Mouse (Mus musculus) adrenal gland, adult 2 months (tissue): Measurements from ENCODE around the gene Sergef. TPM values are rescaled to one million over a fixed set of nuclear protein-coding genes. Genes with fewer than 3 reads are reported as not detected.
A peak's percentile ranks its signal among the peaks of the same experiment; 100 is the strongest.

Source experiments
- DNase-seq: peaks from one replicate; pipeline ENCODE4 v3.0.0; 2021
- polyA plus RNA-seq: library from polyadenylated mRNA; depleted of rRNA; stranded (reverse); fragments of >200 nt; gene quantifications from 2 replicates; pipeline ENCODE4 v1.2.3, GENCODE M21; 2012
- total RNA-seq, 2 experiments: library from RNA; stranded (reverse); gene quantifications; 2 replicates each; pipeline ENCODE4 v1.2.3; 2021

Gene Sergef
- total and polyA plus RNA-seq, 3 experiments: 17.4 to 28.4 (median 18.4) TPM

DNA sequence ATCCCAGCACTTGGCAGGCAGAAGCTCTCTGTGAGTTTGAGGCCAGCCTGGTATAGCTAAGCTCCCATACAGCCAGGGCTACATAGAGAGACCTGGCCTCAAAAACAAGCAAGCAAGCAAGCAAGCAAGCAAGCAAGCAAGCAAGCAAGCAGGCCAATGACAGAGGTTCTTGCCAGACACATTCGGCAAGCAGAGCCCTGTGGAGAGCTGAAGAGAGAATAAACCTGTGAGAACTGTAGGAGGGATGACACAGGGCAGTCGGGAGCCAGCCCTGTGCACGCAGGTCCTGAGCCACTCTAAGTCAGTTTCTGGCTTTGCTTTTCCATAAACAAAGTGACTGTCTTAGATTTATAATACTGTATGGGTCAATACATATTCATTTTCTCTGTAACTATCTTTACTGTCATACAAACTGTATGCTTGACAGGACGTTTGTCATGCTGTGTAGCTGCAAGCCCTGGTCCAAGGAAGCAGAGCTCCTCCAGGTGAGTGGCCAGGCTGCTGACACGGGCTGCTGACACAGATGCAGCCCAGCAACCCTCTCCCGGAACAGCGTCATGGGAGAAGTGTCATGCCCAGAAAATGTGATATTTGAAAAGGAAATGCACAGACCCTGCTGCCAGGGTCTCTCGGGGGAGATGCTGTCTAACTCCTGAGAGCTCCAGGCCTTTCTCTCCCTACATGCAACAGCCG lies 192.0 kb downstream of the Sergef start:
- DNase-seq: no peak

DNA sequence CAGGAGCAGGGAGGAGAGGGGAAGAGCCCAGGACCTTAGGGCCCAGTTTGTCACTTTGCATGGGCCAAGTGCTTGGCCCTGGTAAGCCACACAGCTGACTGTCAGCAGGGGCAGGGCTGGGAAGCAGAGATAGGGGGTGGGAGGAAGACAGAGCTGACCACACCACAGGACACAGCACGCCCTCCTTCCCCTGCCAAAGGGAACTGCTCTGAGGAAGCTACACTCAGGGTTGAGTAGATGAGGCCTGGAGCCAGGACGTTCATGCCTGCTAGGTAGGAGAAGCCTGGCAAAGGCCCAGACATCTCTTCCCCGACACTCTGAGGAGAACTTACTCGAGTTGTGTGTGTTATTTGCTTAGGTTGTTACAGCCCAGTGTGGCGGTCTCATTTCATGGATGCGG lies 193.7 kb downstream of the Sergef start:
- no peak for DNase-seq

DNA sequence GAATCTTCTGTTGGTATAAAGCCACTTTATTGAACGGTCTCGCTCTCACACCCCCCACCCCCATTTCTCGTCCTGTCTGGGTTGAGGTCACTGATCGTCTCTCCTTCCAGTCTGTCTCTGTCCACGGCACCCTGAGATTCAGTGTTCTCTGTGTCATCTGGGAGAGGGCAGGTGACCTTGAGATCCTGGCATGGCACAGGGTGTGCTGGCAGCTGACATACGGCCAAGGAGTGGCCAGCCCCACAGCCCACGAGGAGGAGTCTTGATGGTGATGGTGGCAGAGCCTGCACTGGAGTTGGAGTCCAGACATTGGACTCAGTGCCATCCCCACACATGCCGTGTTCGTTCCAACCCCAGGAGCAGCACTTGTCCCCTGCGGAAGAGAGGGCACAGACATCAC lies 196.4 kb downstream of the Sergef start:
- peak; percentile 62 for DNase-seq

DNA sequence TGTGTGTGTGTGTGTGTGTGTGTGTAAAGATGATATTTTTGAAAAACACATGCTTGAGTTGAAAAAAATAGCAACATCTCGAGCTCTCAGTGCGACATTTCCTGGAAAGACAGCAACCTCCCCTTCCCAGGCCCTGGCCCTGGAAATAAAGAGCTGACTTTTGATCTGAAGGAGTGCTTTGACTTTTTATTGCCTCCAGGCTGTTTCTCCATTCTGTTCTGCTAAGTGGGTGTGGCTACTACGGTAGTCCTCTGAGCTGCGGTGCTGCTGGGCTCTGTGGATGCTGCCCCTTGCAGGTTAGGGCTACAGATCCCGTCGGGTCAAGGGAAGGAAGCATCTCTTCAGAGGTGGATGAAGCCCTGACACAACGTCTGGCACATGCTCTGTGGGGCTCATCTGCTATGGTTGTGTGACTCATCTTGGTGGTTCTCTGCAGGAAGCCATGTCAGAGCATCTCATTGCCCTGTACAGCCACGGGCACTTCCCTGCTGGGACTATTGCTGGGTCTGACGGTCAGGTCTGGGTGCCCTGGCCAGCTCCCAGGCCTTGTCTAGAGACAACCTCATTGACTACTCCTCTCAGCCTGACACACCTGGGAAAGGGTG lies 201.0 kb downstream of the Sergef start:
- DNase-seq: no peak

DNA sequence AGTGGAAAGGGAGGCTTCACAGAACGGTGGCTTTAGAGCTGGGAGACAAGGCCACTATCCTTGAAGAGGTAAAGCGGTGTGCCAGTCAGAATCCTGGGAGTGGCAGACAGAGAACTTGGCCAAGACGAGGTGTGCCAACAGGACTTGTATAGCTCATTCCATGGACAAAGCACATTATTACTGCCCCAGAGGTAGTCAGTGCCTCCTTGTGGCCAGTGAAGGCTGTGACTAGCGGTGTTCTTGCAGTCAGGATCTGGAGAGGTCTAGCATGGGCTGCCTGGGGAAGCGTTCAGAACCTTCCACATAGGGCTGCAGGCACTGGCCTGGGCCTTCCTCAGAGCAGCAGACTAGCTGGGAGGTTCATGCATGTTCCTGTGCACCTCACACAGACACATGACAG lies 203.8 kb downstream of the Sergef start:
- DNase-seq: no peak

DNA sequence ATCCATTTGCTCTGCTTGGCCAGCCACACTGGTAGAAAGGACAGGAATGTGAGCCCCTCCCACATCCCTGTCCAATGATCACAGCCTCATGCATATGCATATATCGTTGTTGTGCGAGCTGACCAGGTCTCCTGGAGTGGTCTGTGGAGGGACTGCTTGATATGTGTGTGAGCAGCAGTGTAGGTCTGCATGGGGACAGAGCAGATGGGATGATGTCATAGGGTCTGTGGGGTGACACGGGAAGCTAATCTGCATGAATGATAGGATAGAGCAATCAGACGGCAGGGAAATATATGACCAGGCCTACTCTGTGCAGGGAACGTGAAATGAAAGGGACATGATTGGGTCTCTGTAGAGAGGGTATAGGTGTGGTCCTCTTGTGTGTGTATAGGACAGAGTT lies 205.7 kb downstream of the Sergef start:
- no peak for DNase-seq

DNA sequence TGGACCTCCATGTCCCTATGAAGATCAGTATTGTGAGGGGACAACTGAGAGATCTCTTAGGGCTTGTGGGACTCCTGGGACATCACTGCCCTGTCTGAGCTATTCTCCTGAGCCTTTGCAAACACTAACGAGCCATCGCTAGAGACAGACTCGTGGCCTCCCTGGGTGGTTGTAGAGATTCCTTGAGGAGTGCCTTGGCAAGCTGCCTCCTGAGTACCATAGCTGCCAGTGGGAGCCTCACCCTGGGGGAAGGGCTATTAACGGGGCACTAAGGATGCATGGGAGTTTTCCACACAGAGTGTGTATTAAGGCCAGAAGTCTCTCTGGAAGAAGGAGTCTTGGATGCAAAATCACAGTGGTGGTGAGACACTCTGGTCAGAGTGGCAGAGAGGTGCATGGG lies 214.6 kb downstream of the Sergef start:
- DNase-seq: no peak

DNA sequence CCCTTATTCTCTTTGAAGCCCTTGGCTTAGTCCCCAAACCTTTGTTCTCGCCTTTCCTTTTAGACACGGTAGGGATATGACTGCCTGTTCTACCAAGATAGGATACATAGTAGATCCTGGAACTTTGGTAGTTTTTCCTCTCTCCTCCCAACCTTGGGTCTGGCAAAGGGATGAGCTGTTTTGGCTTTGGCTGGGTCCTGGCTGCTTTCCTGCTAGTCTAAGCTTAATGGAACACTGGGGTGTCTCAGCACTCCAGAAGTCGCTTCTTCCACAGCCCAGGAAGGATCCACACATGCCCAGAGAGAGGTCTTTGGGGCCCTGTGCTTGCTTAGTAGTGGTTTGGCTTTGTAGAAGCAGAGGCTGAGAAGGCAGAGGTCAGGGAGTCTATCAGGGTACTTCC lies 215.7 kb downstream of the Sergef start:
- no peak for DNase-seq

DNA sequence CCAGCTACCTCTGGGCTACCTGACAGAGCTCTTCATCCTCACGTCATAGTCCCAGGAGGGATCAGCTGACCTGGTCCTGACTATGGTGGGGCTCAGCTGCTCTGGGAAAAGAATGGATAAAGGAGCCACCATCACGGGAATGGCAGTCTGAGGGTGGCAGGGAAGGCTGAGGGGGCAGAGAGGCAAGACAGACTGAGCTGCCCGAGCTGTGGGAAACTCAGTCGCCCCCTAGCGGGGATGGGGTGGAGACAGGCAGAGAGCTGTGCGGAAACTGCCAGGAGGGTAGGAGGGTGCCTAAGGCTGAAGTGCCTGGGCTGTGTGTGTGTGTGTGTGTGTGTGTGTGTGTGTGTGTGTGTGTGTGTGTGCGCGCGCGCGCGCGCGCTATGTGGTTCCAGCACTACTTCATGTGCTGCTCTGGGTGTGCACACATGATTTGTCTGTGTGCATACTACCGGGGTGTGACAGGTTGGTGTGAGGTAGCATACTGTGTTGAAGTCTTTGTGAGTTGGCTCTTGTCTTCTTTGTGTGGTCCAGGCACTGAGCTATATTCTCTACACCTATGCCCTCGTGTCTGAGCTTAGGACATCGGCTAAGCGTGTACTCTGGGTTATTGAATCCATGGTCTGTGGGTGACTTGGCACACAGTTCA lies 216.7 kb downstream of the Sergef start:
- DNase-seq: peak; percentile 54

DNA sequence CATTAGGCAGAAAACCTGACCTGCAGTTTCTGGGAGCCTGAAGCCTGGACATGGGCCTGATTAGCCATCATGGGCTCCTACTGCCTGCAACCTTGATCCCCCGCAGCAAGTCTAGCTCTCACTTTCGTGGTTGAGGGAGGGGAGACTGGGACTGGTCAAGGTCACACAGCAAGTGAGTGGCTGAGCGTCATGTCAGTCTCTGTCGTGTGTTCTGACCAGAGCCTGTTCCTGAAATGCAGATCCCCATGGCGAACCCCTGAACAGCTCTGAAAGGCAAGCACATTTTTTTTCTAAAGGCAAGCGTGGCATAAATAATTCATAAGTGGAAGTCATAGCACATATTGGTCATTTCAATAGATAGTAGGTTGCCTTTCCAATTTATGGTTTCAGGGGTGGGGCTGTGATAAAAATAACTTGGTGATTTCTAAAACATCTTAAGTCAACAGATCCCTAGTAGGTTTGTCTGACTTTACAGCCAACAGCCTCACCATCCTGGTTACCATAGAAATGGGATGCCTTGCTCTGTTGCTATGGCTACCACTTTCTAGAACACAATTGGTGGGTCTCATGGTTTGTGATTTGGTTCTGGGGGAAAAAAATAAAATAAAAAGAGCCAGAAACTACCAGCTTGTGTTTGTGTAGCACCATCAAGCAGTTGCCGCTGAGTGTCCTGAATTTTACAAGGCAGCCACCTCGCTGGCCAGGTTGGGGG lies 217.4 kb downstream of the Sergef start:
- no peak for DNase-seq

DNA sequence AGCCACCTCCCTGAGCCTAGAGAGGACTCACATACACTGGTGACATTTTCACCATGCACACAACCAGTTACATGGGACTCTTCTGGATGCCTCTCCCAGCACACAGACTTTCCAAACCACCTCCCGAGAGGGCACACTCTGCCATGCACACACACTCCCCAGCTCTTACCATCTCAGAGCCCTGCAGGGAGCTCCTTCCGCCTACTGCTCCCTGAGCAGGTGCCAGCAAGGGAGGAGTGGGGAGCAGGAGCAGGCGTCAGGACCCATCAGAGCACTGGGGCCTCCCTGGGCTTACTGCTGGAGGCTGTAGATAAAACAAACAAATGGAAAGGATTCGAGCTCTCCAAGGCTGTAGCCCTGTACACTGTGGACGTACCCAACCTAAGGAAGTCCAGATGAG lies 218.1 kb downstream of the Sergef start:
- DNase-seq: no peak

DNA sequence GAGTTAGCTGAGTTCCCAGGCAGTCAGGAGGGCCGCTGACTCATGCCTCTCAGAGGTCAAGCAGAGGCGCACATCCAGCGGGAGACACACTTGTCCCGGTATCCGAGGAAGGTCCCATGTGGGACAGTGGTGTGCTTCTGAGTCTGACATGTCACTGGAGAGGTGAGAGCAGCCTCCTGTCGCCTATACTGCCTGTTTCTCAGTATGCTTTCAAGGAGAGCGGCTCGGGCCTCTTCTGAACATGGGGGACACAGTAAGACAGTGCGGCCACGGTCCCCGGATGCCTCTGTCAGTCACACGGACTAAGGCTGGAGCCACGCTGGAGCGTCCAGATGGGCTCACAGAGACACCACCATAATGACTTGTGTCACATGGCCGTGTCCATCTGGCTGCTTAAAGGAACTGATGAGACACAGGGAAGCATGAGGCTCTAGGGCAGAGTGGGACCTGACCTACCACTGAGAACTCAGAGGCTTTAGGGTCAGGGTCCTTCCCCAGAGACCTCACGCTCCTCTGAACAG lies 221.4 kb downstream of the Sergef start:
- DNase-seq: no peak

DNA sequence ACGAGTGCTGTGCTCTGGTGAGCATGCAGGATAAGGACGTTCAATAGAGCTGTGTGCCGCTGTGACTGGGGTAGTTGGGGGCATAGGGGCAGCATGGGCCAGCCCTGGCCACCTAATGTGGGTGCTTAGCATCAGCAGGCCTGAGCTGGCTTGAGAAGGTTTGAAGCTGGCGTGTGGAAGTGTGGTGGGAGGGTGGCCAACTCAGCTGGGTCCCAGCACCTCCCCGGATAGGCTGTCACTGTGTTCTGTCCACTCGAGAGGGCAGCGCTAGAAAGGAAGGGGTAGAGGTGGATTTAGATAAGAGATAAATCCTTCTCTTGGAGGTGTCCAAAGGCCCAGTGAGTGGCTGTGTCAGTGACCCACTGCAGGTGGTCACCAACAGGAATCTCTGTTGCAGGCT lies 222.1 kb downstream of the Sergef start:
- DNase-seq: no peak

DNA sequence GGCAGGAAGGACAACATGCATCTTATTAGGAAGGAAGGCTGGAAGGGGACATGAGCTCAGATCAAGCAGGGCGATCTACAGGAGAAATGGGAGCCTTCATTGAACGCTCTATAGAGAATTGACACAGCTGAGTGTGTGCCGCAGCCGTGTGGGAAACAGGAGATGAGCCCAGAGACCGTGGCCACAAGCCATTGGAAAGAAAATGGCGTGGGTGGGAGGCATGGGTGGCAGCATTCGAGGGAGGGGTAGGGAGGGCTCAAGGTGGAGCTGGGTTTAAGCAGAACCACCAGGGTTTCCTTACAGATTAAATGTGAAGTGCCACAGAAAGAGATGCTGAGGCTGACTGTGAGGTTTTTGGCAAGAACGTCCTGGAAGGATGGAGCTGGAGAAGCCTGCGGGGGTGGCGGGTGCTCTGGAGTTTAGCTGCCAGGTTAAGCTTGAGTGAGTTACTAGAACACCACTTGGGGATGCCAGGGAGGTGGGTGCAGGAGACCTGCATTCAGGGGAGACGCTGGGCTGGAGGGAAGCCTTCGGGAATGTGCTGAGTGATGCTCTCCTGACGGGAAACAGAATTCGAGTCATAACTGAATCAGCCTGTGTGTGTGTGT lies 223.7 kb downstream of the Sergef start:
- DNase-seq: no peak

DNA sequence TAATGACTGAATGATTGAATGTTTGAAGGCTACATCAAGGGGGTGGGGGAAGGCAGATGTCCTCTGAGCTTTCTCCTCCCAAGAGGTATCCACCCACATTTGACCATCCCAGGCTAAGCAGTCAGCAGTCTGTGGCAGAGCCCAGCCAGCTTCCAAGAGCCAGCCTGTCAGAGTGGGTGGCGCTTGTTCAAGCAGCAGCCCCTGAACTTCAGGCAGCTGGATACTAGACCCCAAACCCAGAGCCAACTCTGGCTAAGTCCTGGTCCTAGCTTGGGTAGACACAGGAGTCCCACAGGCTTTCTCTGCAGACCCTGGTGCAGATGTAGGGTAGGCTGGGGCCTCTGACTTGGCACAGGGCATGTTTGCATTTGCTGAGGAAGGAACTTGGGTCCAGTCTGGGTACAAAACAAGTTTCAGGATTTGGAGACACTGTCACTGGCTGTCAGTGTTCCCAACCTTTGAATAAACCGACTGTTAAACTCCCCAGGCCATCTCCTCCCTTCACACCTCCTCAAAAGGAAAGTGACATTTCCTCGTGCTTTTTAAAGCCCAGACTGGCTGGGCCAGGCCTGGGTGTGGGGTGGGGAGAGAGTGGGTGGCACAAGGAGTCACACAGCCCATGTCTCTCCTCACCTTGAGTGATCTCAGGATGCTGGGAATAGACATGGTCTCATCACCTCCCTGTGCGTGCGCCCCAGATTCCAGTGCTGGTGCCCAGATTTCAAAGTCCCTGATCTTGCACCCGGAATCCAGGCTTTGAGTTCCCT lies 225.5 kb downstream of the Sergef start:
- no peak for DNase-seq

DNA sequence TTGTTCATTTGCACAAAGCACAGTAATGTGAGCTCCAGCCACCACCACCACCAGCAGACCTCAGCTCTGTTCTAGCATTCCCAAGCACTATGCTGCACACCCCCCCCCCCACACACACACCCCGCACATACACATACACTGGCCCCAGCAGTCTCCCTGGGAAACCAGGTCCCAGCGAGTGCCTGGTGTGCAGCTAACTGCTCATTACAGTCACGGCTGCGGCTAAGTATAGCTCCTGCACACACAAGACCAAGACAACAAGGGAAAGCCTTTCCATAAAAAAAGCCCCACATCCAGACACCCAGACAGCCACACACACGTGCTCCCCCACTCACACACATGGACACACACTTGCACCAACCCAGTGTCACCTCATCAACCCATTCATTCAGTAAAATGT lies 226.8 kb downstream of the Sergef start:
- no peak for DNase-seq

DNA sequence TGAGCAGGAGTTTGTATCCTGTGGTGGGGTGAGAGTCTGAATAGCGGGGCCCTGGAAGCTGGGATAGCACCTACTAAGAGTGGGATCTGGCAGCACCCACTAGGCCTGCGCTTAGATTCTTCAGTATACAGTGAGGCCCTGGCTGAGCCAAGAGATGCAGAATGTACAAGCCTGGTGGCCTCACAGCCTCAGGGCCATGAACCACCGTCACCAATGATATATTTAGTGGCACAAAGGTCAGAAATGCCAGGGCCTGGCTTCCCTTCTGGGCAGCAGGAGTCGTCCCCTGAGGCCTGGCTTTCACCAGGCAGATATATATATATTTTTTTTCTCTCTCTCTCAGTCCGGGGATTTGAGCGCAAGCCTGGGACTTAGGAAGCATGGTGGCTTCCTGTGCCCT lies 228.9 kb downstream of the Sergef start:
- DNase-seq: no peak

DNA sequence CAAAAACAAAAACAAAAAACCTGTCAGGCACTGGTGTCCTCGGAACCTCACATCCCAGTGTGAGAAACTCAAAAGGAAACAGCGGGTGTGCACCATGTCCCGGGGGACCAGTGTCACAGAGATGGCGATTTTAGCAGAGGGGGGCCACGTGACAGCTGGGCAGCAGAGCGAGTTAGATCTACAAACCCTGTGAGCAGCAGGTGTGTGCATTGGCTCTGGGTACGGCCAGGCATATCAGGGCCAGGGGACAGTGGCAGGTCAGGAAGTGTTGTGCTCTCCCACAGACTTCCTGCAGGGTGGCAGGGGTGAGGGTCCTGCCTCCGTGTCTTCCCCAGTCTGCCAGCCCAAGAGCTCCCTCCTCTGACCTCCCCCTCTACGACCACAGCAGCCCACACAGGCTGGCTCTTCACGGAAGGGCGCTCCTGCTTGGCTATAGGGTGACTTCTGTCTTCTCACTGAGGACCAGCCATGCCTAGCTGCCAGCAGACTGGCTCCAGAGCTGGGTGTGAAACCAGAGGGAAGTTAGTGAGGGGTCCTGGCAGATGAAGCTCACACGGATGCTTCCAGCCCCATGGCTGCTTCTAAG lies 230.3 kb downstream of the Sergef start:
- no peak for DNase-seq

DNA sequence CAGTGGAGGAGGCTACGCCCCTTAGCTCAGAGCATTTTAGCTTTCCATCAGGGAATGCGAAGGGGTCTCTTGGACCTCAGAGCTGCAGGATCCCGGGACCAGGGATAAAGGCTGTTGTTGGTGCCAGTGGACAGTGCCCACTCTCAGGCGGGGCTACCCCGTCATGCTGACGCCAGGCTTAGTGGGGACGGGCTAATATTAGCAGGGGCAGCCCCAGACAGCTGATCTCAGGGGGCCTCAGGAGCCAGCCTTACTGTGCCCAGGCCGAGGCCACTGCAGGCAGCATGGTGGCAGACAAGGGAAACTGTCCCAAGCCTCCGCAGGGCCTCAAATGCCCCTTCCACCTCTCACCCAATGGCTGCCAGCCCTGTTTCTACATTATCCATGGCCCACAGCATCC lies 231.0 kb downstream of the Sergef start:
- no peak for DNase-seq

DNA sequence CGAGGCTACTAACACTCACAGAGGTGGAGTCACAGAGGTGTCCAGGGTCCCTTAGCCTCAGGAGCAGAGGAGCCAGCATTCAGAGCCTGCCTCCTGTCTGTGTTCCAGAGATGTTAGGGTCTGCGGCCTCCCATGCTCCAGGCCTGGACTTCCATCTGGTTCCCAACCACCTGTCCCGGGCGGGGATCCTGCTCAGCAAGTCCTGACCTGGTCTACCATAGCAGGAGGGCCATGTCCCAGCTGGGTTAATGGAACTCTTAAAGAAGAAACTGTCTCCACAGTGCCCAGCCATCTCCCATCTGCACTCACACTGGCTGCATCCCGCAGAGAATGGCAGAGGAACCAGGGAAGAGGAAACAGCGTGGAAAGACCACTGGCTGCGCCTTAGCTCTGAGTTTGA lies 234.9 kb downstream of the Sergef start:
- DNase-seq: no peak
